Mouse (Mus musculus): ENCODE measurements at regions not wholly inside any gene's neighbourhood (a gene's known extent, or its start where the extent isn't known, plus 50 kb on each side); places are given as distances from the start of the nearest gene placed in this dataset.

GRCm38 (mm10) chr11:112519076-112519475, 262.9 kb upstream of the Sox9 start:
- no peaks in the 10 kb centered on the region; the same call in 1 of the 2 replicates for H3K9me3 ChIP-seq (ENCODE audit: control insufficient read depth, low read length)
- ATAC-seq (ENCODE audit: insufficient read depth) (no peak), DNase-seq (ENCODE audit: low read depth in 3 of 3, low spot score in 3 of 3) (no peak)
- H3K27ac ChIP-seq = no peak overlapping the region
- TF ChIP-seq CTCF (IDR thresholded peaks at IDR 0.05; ENCODE audit: low read depth) (no peak), EP300 (IDR thresholded peaks at IDR 0.05; ENCODE audit: low read depth) (no peak)
- no peak overlapping the region for H3K4me2 ChIP-seq (ENCODE audit: low read depth)
- WGBS (ENCODE audit: insufficient replicate concordance) = 53% methylated on average over 8 of the region's 8 CpGs
- no peak overlapping the region for H3K4me3 ChIP-seq (ENCODE audit: insufficient read depth in 1 of 2, low read depth in 2 of 2, low read length in 2 of 2)
- H3K27me3 ChIP-seq (ENCODE audit: control insufficient read depth, insufficient read depth, low read length) = no peaks in the 10 kb centered on the region
- H3K9ac ChIP-seq (replicated peaks) = no peak overlapping the region
- no peaks in the 10 kb centered on the region for H3K36me3 ChIP-seq (replicated peaks; ENCODE audit: control insufficient read depth, insufficient read depth, low read depth)
- H3K4me1 ChIP-seq (replicated peaks; ENCODE audit: control insufficient read depth in 2 of 2, insufficient read depth in 2 of 2, low read length in 1 of 2) = no peaks in the 10 kb centered on the region

- no peak for ATAC-seq (ENCODE audit: insufficient read depth)
- 55% methylated on average over 3 of the region's 3 CpGs for WGBS (ENCODE audit: insufficient replicate concordance)
Measured at GRCm38 (mm10) chr11:112524983-112525382, 257.0 kb upstream of the Sox9 start.

GRCm38 (mm10) chr11:112542573-112542972, 239.5 kb upstream of the Sox9 start:
- 38% methylated on average over 6 of the region's 6 CpGs for WGBS (ENCODE audit: insufficient replicate concordance)
- no peak overlapping the region for H3K4me2 ChIP-seq (ENCODE audit: low read depth)

More at GRCm38 (mm10) chr11:112524983-112525382, 257.0 kb upstream of the Sox9 start:
- no peak for TF ChIP-seq EP300 (IDR thresholded peaks at IDR 0.05; ENCODE audit: low read depth)
- TF ChIP-seq CTCF (IDR thresholded peaks at IDR 0.05; ENCODE audit: low read depth) = peak; percentile 17; the same call in 1 of the 2 replicates
- Histone ChIP-seq H3K4me3 (ENCODE audit: insufficient read depth in 1 of 2, low read depth in 2 of 2, low read length in 2 of 2) (no peak overlapping the region), H3K9ac (replicated peaks) (no peak overlapping the region), H3K4me2 (ENCODE audit: low read depth) (no peak overlapping the region), H3K27me3 (ENCODE audit: control insufficient read depth, insufficient read depth, low read length) (no peaks in the 10 kb centered on the region), H3K27ac (no peak overlapping the region), H3K9me3 (ENCODE audit: control insufficient read depth, low read length) (no peaks in the 10 kb centered on the region; the same call in 1 of the 2 replicates), H3K4me1 (replicated peaks; ENCODE audit: control insufficient read depth in 2 of 2, insufficient read depth in 2 of 2, low read length in 1 of 2) (no peaks in the 10 kb centered on the region), H3K36me3 (replicated peaks; ENCODE audit: control insufficient read depth, insufficient read depth, low read depth) (no peaks in the 10 kb centered on the region)
- no peak for DNase-seq (ENCODE audit: low read depth in 3 of 3, low spot score in 3 of 3)

GRCm38 (mm10) chr11:112543473-112543872, 238.6 kb upstream of the Sox9 start:
- Histone ChIP-seq H3K27me3 (ENCODE audit: control insufficient read depth, insufficient read depth, low read length) (no peaks in the 10 kb centered on the region), H3K4me3 (ENCODE audit: insufficient read depth in 1 of 2, low read depth in 2 of 2, low read length in 2 of 2) (no peak overlapping the region), H3K9ac (replicated peaks) (no peak overlapping the region), H3K36me3 (replicated peaks; ENCODE audit: control insufficient read depth, insufficient read depth, low read depth) (no peaks in the 10 kb centered on the region), H3K9me3 (ENCODE audit: control insufficient read depth, low read length) (no peaks in the 10 kb centered on the region), H3K27ac (no peak overlapping the region), H3K4me1 (replicated peaks; ENCODE audit: control insufficient read depth in 2 of 2, insufficient read depth in 2 of 2, low read length in 1 of 2) (no peaks in the 10 kb centered on the region), H3K4me2 (ENCODE audit: low read depth) (no peak overlapping the region)
- no peak for TF ChIP-seq EP300 (IDR thresholded peaks at IDR 0.05; ENCODE audit: low read depth)
- TF ChIP-seq CTCF (IDR thresholded peaks at IDR 0.05; ENCODE audit: low read depth) = no peak
- WGBS (ENCODE audit: insufficient replicate concordance) = 67% methylated on average over 6 of the region's 6 CpGs
- DNase-seq (ENCODE audit: low read depth in 3 of 3, low spot score in 3 of 3) (no peak), ATAC-seq (ENCODE audit: insufficient read depth) (no peak)

More at GRCm38 (mm10) chr11:112542573-112542972, 239.5 kb upstream of the Sox9 start:
- ATAC-seq (ENCODE audit: insufficient read depth) (no peak), DNase-seq (ENCODE audit: low read depth in 3 of 3, low spot score in 3 of 3) (no peak)
- no peak overlapping the region for H3K27ac ChIP-seq
- H3K9me3 ChIP-seq (ENCODE audit: control insufficient read depth, low read length) = no peaks in the 10 kb centered on the region
- H3K27me3 ChIP-seq (ENCODE audit: control insufficient read depth, insufficient read depth, low read length) = no peaks in the 10 kb centered on the region
- no peaks in the 10 kb centered on the region for H3K36me3 ChIP-seq (replicated peaks; ENCODE audit: control insufficient read depth, insufficient read depth, low read depth)
- H3K9ac ChIP-seq (replicated peaks) = no peak overlapping the region
- no peak overlapping the region for H3K4me3 ChIP-seq (ENCODE audit: insufficient read depth in 1 of 2, low read depth in 2 of 2, low read length in 2 of 2)
- TF ChIP-seq CTCF (IDR thresholded peaks at IDR 0.05; ENCODE audit: low read depth) = no peak
- TF ChIP-seq EP300 (IDR thresholded peaks at IDR 0.05; ENCODE audit: low read depth) = no peak
- H3K4me1 ChIP-seq (replicated peaks; ENCODE audit: control insufficient read depth in 2 of 2, insufficient read depth in 2 of 2, low read length in 1 of 2) = no peaks in the 10 kb centered on the region

- no peaks in the 10 kb centered on the region for H3K9me3 ChIP-seq (ENCODE audit: control insufficient read depth, low read length)
- ATAC-seq (ENCODE audit: insufficient read depth) (no peak), DNase-seq (ENCODE audit: low read depth in 3 of 3, low spot score in 3 of 3) (no peak)
- TF ChIP-seq EP300 (IDR thresholded peaks at IDR 0.05; ENCODE audit: low read depth) = no peak
- TF ChIP-seq CTCF (IDR thresholded peaks at IDR 0.05; ENCODE audit: low read depth) = no peak
- no peaks in the 10 kb centered on the region for H3K4me1 ChIP-seq (replicated peaks; ENCODE audit: control insufficient read depth in 2 of 2, insufficient read depth in 2 of 2, low read length in 1 of 2)
- 72% methylated on average over 7 of the region's 7 CpGs for WGBS (ENCODE audit: insufficient replicate concordance)
- no peak overlapping the region for H3K4me3 ChIP-seq (ENCODE audit: insufficient read depth in 1 of 2, low read depth in 2 of 2, low read length in 2 of 2)
- no peaks in the 10 kb centered on the region for H3K27me3 ChIP-seq (ENCODE audit: control insufficient read depth, insufficient read depth, low read length)
- no peaks in the 10 kb centered on the region for H3K36me3 ChIP-seq (replicated peaks; ENCODE audit: control insufficient read depth, insufficient read depth, low read depth)
- no peak overlapping the region for H3K27ac ChIP-seq
- H3K4me2 ChIP-seq (ENCODE audit: low read depth) = no peak overlapping the region
- no peak overlapping the region for H3K9ac ChIP-seq (replicated peaks)
Measured at GRCm38 (mm10) chr11:112545231-112546010, 236.6 kb upstream of the Sox9 start.

Measured in liver, embryonic 14.5 days (tissue).